Mouse (Mus musculus) liver, embryonic 12.5 days (tissue): ENCODE measurements around the gene Rb1. TPM values are rescaled to one million over a fixed set of nuclear protein-coding genes. Genes with fewer than 3 reads are reported as not detected.
A peak's percentile ranks its signal among the peaks of the same experiment; 100 is the strongest.

Experiments
- ATAC-seq: fragments of 200-750 bp; cut with Nextera tagmentation; 2 replicates; pipeline ENCODE4 v1.8.0; 2017; ENCODE audit warnings: moderate number of reproducible peaks, mild to moderate bottlenecking, moderate library complexity
- H3K27ac ChIP-seq: fragments of 300-500 bp; sonication (generic); 2 replicates; pipeline ENCODE4 v1.5.1; 2016; ENCODE audit warnings: mild to moderate bottlenecking
- H3K27me3 ChIP-seq: fragments of 300-500 bp; sonication (generic); replicated peaks from 2 replicates; pipeline ENCODE4 v1.6.1; 2016; ENCODE audit warnings: mild to moderate bottlenecking, moderate library complexity
- H3K36me3 ChIP-seq: fragments of 300-500 bp; sonication (generic); 2 replicates; pipeline ENCODE4 v1.6.1; 2016; ENCODE audit warnings: mild to moderate bottlenecking, moderate library complexity
- H3K4me1 ChIP-seq: fragments of 300-500 bp; sonication (generic); 2 replicates; pipeline ENCODE4 v1.6.1; 2016
- H3K4me2 ChIP-seq: fragments of 300-500 bp; sonication (generic); 2 replicates; pipeline ENCODE4 v1.6.1; 2016; ENCODE audit warnings: mild to moderate bottlenecking, moderate library complexity
- H3K4me3 ChIP-seq: fragments of 300-500 bp; sonication (generic); 2 replicates; pipeline ENCODE4 v1.5.1; 2016; ENCODE audit warnings: mild to moderate bottlenecking, moderate library complexity
- H3K9ac ChIP-seq: fragments of 300-500 bp; sonication (generic); 2 replicates; pipeline ENCODE4 v1.6.1; 2016; ENCODE audit warnings: mild to moderate bottlenecking, moderate library complexity
- H3K9me3 ChIP-seq: fragments of 300-500 bp; sonication (generic); replicated peaks from 2 replicates; pipeline ENCODE4 v1.6.1; 2016; ENCODE audit warnings: mild to moderate bottlenecking, moderate library complexity
- WGBS: fragments of 180-500 bp; shearing (Covaris S2); methylation state at CpG from one replicate; pipeline ENCODE4 v1.1.7; 2016; ENCODE audit not compliant: insufficient replicate concordance; 5-methylcytosine and 5-hydroxymethylcytosine counted together
- polyA plus RNA-seq: library from polyadenylated mRNA; unstranded; fragments of >200 nt; fragmentation: Nextera tagmentation; extraction: Ambion mirVana; gene quantifications from 2 replicates; pipeline ENCODE4 v1.2.1, GENCODE M21; 2016

Gene Rb1
- polyA plus RNA-seq, 1 experiment from 2014 or later = 30.1 TPM

DNA sequence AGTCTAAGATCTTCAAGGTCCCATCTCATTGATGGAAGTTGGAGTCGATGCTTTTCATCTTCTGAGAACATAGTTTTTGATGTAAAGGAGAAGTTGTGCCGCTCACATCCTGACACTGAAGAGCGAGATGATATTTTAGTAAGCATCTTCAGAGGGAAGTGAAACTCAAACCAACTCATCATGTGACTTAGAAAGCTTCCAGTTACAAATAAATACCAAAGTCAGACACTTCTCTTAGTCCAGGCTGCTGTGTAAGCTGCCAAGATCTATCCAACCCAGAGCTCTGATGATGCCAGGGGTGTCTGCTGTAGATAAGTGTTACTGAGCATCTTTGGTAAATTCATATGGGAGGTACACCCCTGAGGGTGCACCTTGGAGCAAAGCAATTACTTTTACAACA, 8.3 kb upstream of the Rb1 start:
- Histone ChIP-seq H3K27me3 (0 out of 2 replicates have a peak, but pooled peaks cover 4% of the 10 kb centered on the region), H3K4me1 (peaks cover 5% of the 10 kb centered on the region; the same call in 1 of the 2 replicates), H3K4me3 (no peak overlapping the region), H3K36me3 (no peaks in the 10 kb centered on the region), H3K27ac (no peak overlapping the region), H3K9me3 (no peaks in the 10 kb centered on the region), H3K4me2 (no peak overlapping the region), H3K9ac (no peak overlapping the region)
- no peak for ATAC-seq
- 55% methylated on average over 3 of the region's 3 CpGs for WGBS

DNA sequence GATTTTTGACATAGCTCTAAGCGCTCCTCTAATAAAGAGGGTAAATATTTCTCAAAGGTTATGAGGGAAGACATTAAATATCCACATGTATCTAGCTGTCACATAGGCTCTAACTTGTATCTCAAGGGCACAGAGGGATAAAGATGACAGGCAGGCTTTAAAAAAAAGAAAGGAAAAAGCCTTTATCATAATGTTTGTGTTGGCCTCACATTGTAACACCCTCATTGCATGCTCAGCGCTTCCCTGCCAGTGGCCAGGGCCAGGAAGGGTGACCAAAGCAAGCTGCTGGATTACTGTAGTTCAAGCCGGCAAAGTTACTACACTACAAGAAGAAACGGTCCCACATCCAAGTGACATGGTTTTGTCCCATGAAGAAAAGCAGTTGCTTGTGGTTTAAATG, 5.8 kb upstream of the Rb1 start:
- WGBS = 77% methylated on average over 4 of the region's 4 CpGs
- Histone ChIP-seq H3K27ac (no peak overlapping the region), H3K36me3 (no peaks in the 10 kb centered on the region), H3K4me3 (no peak overlapping the region), H3K4me1 (peaks cover 10% of the 10 kb centered on the region), H3K4me2 (no peak overlapping the region), H3K9me3 (no peaks in the 10 kb centered on the region), H3K9ac (no peak overlapping the region), H3K27me3 (0 out of 2 replicates have a peak, but pooled peaks cover 4% of the 10 kb centered on the region)
- no peak for ATAC-seq

DNA sequence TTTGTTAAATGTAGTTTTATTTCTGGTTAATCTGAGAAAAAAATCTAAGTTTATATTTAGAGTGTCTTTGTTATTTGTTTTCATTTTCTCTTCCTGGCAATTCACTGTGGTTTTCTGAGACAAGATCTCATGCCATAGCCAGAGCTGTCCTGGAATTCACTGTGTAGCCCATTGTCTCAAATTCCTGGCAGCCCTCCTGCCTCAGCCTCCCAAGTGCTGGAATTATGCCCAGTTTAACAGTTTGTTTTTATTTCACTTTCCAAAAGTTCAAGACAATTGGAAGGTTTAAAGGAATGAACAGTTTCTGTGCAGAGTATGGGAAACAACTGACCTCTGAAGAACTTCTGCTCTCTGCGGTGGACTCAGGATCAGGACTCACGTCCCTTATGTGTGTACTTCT, 4.2 kb upstream of the Rb1 start:
- WGBS = 69% methylated on average over 2 of the region's 2 CpGs
- Histone ChIP-seq H3K27me3 (no peaks in the 10 kb centered on the region), H3K4me3 (no peak overlapping the region), H3K36me3 (no peaks in the 10 kb centered on the region), H3K4me2 (no peak overlapping the region), H3K4me1 (peaks cover 11% of the 10 kb centered on the region), H3K9ac (no peak overlapping the region), H3K9me3 (no peaks in the 10 kb centered on the region), H3K27ac (no peak overlapping the region)
- no peak for ATAC-seq

DNA sequence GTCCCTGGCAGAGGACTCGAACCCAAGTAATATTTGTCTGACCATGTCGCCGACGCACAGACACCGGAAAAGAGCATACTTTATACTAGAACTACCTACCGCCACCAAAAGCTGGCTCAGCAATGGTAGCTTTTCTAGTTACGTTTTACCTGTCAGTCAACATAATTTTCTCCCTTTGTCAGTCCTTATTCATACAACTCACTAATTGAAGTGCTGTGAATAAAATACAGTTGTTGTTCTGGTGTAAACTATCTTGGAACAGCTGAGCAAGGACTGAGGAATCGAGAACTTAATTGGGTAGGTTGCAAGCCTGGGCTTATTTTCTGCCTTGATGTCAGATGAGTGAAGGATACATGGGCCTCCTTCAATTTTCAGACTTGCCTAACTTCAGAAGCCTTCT, 889 bp upstream of the Rb1 start:
- peaks cover 36% of the 10 kb centered on the region for H3K4me1 ChIP-seq
- H3K4me2 ChIP-seq = peak overlapping the region; percentile 76
- peak overlapping the region; percentile 98 for H3K27ac ChIP-seq
- peak overlapping the region; percentile 95 for H3K4me3 ChIP-seq
- no peaks in the 10 kb centered on the region for H3K9me3 ChIP-seq
- no peaks in the 10 kb centered on the region for H3K27me3 ChIP-seq
- WGBS = 17% methylated on average over 8 of the region's 8 CpGs
- peak overlapping the region; percentile 98 for H3K9ac ChIP-seq
- no peak for ATAC-seq
- 0 out of 2 replicates have a peak, but pooled peaks cover under 1% of the 10 kb centered on the region for H3K36me3 ChIP-seq

DNA sequence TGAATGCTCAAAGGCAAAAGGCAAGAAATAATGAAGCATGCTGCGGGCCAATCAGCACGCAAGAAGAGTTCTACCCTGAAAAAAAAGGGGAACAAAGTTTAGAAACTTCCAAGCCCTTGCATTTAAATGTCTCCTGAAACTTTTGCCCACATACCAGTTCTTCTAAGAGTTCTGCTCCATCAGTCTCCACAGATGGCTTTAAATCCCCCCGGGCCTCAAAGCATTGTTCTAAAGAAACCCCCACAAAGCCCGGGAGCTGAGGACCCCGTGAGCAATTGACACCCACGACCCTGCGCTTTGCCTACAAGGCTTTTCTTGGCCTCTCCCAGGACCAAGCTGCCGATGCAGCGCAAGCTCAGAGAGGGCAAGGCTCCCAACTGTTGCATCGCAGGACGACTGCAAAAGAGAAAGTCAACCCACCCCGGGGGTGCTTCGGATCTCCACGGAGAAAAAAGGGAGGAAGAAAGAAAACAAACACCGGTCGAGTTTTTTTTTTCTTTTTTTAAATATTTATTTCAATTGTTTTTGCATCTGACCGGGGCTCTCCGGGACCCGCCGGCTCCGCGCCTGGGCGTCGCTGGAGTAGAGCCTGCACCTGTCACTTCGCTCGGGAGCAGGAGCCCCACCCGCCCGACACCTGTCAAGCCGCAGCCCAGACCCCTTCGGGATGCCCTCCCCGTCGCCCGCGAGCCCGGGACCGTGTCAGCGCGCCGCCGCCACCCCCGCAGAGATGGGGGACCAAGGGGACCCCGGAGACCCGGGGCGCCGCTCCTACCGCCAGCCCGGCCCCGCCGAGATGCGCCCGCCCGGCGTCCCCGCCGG, 777 bp downstream of the Rb1 start:
- ATAC-seq = peak; percentile 30; the same call in 1 of the 2 replicates
- Histone ChIP-seq H3K36me3 (peaks cover 8% of the 10 kb centered on the region), H3K27me3 (no peaks in the 10 kb centered on the region), H3K4me2 (peak overlapping the region; percentile 76), H3K9ac (peak overlapping the region; percentile 98), H3K27ac (peak overlapping the region; percentile 98), H3K9me3 (no peaks in the 10 kb centered on the region), H3K4me1 (peaks cover 50% of the 10 kb centered on the region), H3K4me3 (peak overlapping the region; percentile 95)
- WGBS = under 1% methylated on average over 45 of the region's 55 CpGs

DNA sequence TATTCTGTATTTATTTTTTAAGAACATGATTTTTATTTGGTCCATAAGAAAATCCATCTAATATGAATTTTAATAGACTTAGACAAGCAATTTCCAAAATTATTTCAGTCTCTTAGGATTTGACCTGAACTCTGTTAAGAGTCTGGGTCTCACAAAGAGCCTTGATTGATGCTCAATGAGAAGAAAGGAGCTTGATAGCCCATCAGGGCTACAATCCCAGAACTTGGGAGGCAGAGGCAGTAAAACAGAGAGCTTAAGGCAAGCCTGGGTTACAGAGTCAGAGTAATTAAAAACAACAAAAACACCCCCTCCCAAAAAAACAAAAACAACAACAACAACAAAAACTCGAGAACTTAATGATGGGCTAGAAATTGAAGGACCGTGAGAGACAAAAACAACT, 1.7 kb downstream of the Rb1 start:
- Histone ChIP-seq H3K9ac (peak overlapping the region; percentile 98), H3K4me2 (peak overlapping the region; percentile 76), H3K27ac (peak overlapping the region; percentile 70), H3K4me1 (peaks cover 57% of the 10 kb centered on the region), H3K9me3 (no peaks in the 10 kb centered on the region), H3K27me3 (no peaks in the 10 kb centered on the region), H3K4me3 (peak overlapping the region; percentile 95), H3K36me3 (peaks cover 15% of the 10 kb centered on the region)
- no peak for ATAC-seq
- 58% methylated on average over 2 of the region's 2 CpGs for WGBS

DNA sequence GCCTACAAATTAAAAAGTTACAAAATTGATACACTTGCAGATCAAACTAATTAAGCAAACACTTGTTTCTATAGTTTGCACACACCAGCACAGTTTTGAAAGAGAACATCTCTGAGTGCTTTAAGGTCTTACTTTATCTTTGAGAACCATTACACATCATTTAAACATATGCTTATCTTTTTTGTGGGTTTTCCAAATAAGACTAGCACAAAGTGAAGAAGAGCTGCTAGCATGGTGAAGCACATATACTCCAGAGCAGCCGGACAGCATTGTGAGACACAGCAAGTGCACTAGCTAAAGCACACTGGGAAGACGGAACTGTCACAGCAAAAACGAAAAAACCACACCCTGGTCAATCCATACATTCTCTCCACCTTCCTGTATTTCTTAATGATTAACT, 3.5 kb downstream of the Rb1 start:
- WGBS = 18% methylated on average over 3 of the region's 3 CpGs
- Histone ChIP-seq H3K4me2 (peak overlapping the region; percentile 76), H3K36me3 (peaks cover 21% of the 10 kb centered on the region), H3K27me3 (no peaks in the 10 kb centered on the region), H3K9ac (peak overlapping the region; percentile 98), H3K4me3 (peak overlapping the region; percentile 95), H3K4me1 (peaks cover 69% of the 10 kb centered on the region), H3K9me3 (no peaks in the 10 kb centered on the region), H3K27ac (peak overlapping the region; percentile 91)
- peak; percentile 67 for ATAC-seq

DNA sequence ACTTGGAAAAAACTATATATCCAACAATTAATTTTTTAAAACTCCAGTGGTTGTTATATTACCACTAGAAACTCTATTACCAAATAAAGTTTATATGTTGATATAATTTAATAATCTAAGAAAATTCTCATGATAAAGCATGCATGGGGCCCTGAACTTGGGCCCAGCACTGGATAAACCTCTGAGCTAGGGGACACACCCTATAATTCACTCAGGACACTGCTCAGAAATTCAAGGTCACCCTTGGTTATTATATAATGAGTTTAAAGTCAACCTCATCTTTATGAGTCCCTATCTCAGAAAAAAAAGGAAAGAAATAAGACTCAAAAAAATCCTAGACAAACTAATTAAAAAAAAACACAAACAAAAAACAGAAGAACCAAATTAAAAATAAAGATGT, 8.7 kb downstream of the Rb1 start:
- H3K4me2 ChIP-seq = no peak overlapping the region
- H3K27ac ChIP-seq = no peak overlapping the region
- no peaks in the 10 kb centered on the region for H3K9me3 ChIP-seq
- peaks cover 26% of the 10 kb centered on the region for H3K36me3 ChIP-seq
- no peaks in the 10 kb centered on the region for H3K27me3 ChIP-seq
- H3K9ac ChIP-seq = no peak overlapping the region
- peaks cover 73% of the 10 kb centered on the region for H3K4me1 ChIP-seq
- no peak overlapping the region for H3K4me3 ChIP-seq
- ATAC-seq = no peak

DNA sequence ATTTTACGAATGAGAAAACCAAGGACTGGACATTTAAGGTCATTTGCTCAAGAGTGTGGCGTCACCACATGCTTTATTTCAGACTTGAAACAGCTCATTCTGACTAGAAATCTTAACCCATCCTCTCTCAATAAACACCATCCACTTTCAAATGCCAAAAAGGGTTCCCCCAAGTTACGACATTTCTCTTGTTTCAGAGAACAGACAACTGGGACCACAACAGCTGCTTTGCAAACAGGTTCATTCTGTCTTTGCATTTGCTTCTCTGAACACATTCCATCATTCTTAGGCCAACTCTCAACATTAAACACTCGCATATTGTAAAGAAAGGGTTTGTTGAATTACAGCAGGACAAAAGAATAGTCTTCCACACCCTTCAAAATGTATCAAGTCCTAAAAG, 11.8 kb downstream of the Rb1 start:
- Histone ChIP-seq H3K4me1 (peaks cover 53% of the 10 kb centered on the region), H3K27me3 (no peaks in the 10 kb centered on the region)
- 83% methylated on average over 4 of the region's 4 CpGs for WGBS

DNA sequence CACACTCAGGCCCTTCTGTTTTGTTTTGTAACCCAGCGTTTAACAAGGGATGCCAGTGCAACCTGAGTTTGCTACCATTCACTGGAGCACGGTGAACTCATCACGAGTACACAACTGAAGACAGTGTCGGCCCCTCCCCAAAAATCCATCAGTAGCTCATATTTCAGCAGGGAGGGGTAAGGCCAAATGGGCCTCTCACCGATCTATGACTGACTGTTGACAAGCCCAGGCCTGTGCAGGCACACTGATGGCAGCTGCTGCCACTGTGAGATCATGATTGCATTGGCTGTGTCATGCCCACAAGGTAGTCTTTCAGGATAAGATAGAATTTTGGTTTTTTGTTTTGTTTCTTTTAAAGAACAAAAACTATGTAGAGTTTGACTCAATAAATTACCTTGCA, 12.2 kb downstream of the Rb1 start:
- H3K27ac ChIP-seq = peak overlapping the region; percentile 22; the same call in 1 of the 2 replicates
- H3K27me3 ChIP-seq = no peaks in the 10 kb centered on the region
- peaks cover 5% of the 10 kb centered on the region; the same call in 1 of the 2 replicates for H3K36me3 ChIP-seq
- peak; percentile 88 for ATAC-seq
- H3K4me2 ChIP-seq = no peak overlapping the region
- H3K9ac ChIP-seq = no peak overlapping the region
- 51% methylated on average over 5 of the region's 5 CpGs for WGBS
- no peaks in the 10 kb centered on the region for H3K9me3 ChIP-seq
- no peak overlapping the region for H3K4me3 ChIP-seq
- peaks cover 49% of the 10 kb centered on the region for H3K4me1 ChIP-seq

More for the DNA sequence above, 11.8 kb downstream of the Rb1 start:
- Histone ChIP-seq H3K36me3 (peaks cover 10% of the 10 kb centered on the region), H3K9ac (no peak overlapping the region), H3K4me3 (no peak overlapping the region), H3K27ac (no peak overlapping the region), H3K9me3 (no peaks in the 10 kb centered on the region), H3K4me2 (no peak overlapping the region)
- no peak for ATAC-seq

DNA sequence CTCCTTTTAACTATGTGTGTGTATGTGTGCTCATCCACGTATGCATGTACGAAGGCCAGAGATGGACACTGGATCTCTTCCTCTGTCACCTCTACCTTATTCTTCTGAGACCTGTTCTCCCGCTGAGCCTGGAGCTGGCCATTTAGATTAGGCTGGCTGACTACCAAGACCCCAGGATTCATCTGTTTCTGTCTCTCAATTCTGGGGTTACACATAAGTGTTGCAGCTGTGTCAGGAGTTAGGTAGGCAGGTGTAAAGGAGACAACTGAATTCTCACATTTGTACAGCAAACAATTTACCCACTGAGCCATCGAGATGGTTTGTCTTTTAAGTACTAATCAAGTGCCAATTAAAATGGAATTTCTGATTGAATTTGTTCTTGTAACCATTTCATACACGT, 12.7 kb downstream of the Rb1 start:
- Histone ChIP-seq H3K4me3 (no peak overlapping the region), H3K27me3 (no peaks in the 10 kb centered on the region), H3K36me3 (0 out of 2 replicates have a peak, but pooled peaks cover 5% of the 10 kb centered on the region), H3K9ac (no peak overlapping the region), H3K4me1 (peaks cover 48% of the 10 kb centered on the region), H3K4me2 (no peak overlapping the region), H3K9me3 (no peaks in the 10 kb centered on the region), H3K27ac (peak overlapping the region; percentile 22; the same call in 1 of the 2 replicates)
- 83% methylated on average over 5 of the region's 5 CpGs for WGBS
- no peak for ATAC-seq

DNA sequence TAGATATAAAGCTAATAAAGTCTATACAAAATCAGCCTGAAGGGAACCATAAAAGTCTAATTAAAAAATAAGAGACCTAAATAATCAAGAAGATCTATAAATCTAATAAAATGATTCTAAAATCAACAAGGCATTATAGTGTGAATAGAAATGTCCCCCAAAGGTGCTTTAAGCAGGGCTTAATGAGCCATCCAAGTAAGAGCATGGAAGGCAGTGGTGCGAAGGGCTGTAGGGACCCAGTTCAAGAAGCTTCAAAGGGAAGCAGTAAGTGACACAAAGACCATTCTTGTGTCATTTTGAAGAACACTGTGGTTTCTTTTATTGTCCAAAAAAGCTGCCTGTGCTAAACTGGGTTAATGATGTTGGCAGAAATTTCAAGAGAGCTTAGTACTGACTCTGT, 18.1 kb downstream of the Rb1 start:
- H3K4me3 ChIP-seq = no peak overlapping the region
- H3K27ac ChIP-seq = no peak overlapping the region
- H3K27me3 ChIP-seq = no peaks in the 10 kb centered on the region
- ATAC-seq = no peak
- H3K9ac ChIP-seq = no peak overlapping the region
- WGBS = 85% methylated on average over 1 of the region's 1 CpGs
- no peak overlapping the region for H3K4me2 ChIP-seq
- peaks cover 12% of the 10 kb centered on the region; the same call in 1 of the 2 replicates for H3K36me3 ChIP-seq
- peaks cover 11% of the 10 kb centered on the region; the same call in 1 of the 2 replicates for H3K4me1 ChIP-seq
- no peaks in the 10 kb centered on the region for H3K9me3 ChIP-seq
